Mouse (Mus musculus) heart, adult 2 months (tissue): ENCODE results near the gene Dctn2. TPM values are rescaled to one million over a fixed set of nuclear protein-coding genes. Genes with fewer than 3 reads are reported as not detected.
A peak's percentile ranks its signal among the peaks of the same experiment; 100 is the strongest.

ENCODE experiments used
- DNase-seq, 2 experiments: peaks; one replicate each; pipeline ENCODE4 v3.0.0; 2021
- H3K27ac ChIP-seq: fragments of 200-600 bp; 2 replicates; pipeline ENCODE4 v1.8.1; 2022
- H3K27me3 ChIP-seq: fragments of 200-500 bp; 2 replicates; pipeline ENCODE4 v1.6.1; 2012; ENCODE audit warnings: mild to moderate bottlenecking, low read length, inconsistent platforms, mixed read lengths; ENCODE audit not compliant: control insufficient read depth, insufficient read depth
- H3K36me3 ChIP-seq: fragments of 200-500 bp; 2 replicates; pipeline ENCODE4 v1.6.1; 2012; ENCODE audit warnings: low read length, inconsistent platforms; ENCODE audit not compliant: control insufficient read depth, insufficient read depth
- H3K4me1 ChIP-seq: fragments of 200-500 bp; 2 replicates; pipeline ENCODE4 v1.6.1; 2011; ENCODE audit warnings: low read length; ENCODE audit not compliant: control insufficient read depth, insufficient read depth
- H3K4me3 ChIP-seq: fragments of 200-600 bp; 2 replicates; pipeline ENCODE4 v1.8.1; 2022
- H3K79me2 ChIP-seq: fragments of 200-500 bp; replicated peaks from 2 replicates; pipeline ENCODE4 v1.6.1; 2012; ENCODE audit warnings: mild to moderate bottlenecking, inconsistent platforms, low read length, moderate library complexity, mixed read lengths; ENCODE audit not compliant: control insufficient read depth, insufficient read depth
- H3K9ac ChIP-seq: fragments of 200-500 bp; 2 replicates; pipeline ENCODE4 v1.6.1; 2012; ENCODE audit warnings: low read depth, mild to moderate bottlenecking, control low read depth, inconsistent platforms, low read length, mixed read lengths
- CTCF ChIP-seq: fragments of 200-600 bp; IDR thresholded peaks from 2 replicates; pipeline ENCODE4 v1.8.1; 2022; ENCODE audit warnings: antibody characterized with exemption, mild to moderate bottlenecking, moderate library complexity
- EP300 ChIP-seq: fragments of 200-500 bp; IDR thresholded peaks from 2 replicates; pipeline ENCODE4 v1.6.1; 2011; ENCODE audit warnings: low read depth, low read length, control low read depth; ENCODE audit not compliant: insufficient read depth
- POLR2A ChIP-seq: fragments of 200-500 bp; IDR thresholded peaks from 2 replicates; pipeline ENCODE4 v1.6.1; 2011; ENCODE audit warnings: mild to moderate bottlenecking, low read depth, low read length, control low read depth; ENCODE audit not compliant: insufficient read depth
- WGBS: fragments of 180-500 bp; shearing (Covaris S2); methylation state at CpG from one replicate; pipeline ENCODE4 v1.1.7; 2018; 5-methylcytosine and 5-hydroxymethylcytosine counted together
- intact Hi-C: fragments of 180-260 bp; cut with DNase I; formaldehyde crosslinking; loops from one replicate; pipeline ENCODE4 v1.15.1; 2025
- polyA plus RNA-seq: library from polyadenylated mRNA; depleted of rRNA; stranded (reverse); fragments of >200 nt; gene quantifications from 2 replicates; pipeline ENCODE4 v1.2.3, GENCODE M21; 2012
- total RNA-seq, 2 experiments: library from RNA; stranded (reverse); gene quantifications; 2 replicates each; pipeline ENCODE4 v1.2.3; 2021

Dctn2 gene
- total and polyA plus RNA-seq, 3 experiments: 123 to 139 (median 135) TPM

DNA sequence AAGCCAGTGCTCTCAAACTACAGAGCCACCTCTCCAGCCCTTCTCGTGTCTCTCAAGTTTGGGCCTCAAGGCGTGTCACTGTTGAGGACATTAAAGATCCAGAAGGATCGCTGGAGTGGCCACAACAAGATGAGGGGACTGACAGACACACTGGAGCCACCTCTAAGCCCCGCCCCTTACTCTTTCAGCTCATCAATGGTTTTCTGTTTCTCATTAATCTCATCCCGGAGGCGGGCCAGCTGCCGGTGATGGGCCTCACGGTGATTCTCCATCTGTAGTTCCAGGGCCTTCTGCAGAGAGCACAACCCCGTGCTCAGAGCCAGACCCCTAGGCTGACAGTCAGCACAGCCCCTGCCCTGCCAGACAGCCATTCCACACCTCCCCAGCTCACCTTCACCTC lies 29.6 kb upstream of the Dctn2 start:
- Histone ChIP-seq H3K4me1 (no peaks in the 10 kb centered on the region), H3K4me3 (no peak overlapping the region), H3K27me3 (no peaks in the 10 kb centered on the region; the same call in 1 of the 2 replicates), H3K9ac (no peak overlapping the region), H3K27ac (no peak overlapping the region), H3K36me3 (no peaks in the 10 kb centered on the region), H3K79me2 (no peaks in the 10 kb centered on the region)
- no peak for DNase-seq
- TF ChIP-seq CTCF (no peak), POLR2A (no peak), EP300 (no peak)
- intact Hi-C loops: no loop called here
- WGBS: 57% methylated on average over 9 of the region's 9 CpGs

- TF ChIP-seq POLR2A (no peak), EP300 (no peak), CTCF (no peak)
- 55% methylated on average over 18 of the region's 18 CpGs for WGBS
- H3K4me3 ChIP-seq: no peak overlapping the region
- intact Hi-C loops: no loop called here
- H3K36me3 ChIP-seq: no peaks in the 10 kb centered on the region
- H3K27ac ChIP-seq: no peak overlapping the region
- no peak overlapping the region for H3K9ac ChIP-seq
- no peak for DNase-seq
- no peaks in the 10 kb centered on the region for H3K4me1 ChIP-seq
- no peaks in the 10 kb centered on the region; the same call in 1 of the 2 replicates for H3K27me3 ChIP-seq
- H3K79me2 ChIP-seq: no peaks in the 10 kb centered on the region
Observed at GRCm38 (mm10) chr10:127238241-127238824, 27.8 kb upstream of the Dctn2 start.

GRCm38 (mm10) chr10:127250810-127251209 lies 15.4 kb upstream of the Dctn2 start:
- WGBS: 75% methylated on average over 5 of the region's 5 CpGs
- no peaks in the 10 kb centered on the region for H3K36me3 ChIP-seq
- DNase-seq: no peak
- H3K4me3 ChIP-seq: no peak overlapping the region
- TF ChIP-seq CTCF (no peak), EP300 (no peak), POLR2A (no peak)
- H3K79me2 ChIP-seq: no peaks in the 10 kb centered on the region
- no peaks in the 10 kb centered on the region for H3K27me3 ChIP-seq
- no peak overlapping the region for H3K9ac ChIP-seq
- no peaks in the 10 kb centered on the region for H3K4me1 ChIP-seq
- intact Hi-C loops: no loop called here
- H3K27ac ChIP-seq: no peak overlapping the region

- Histone ChIP-seq H3K27me3 (no peaks in the 10 kb centered on the region), H3K4me1 (no peaks in the 10 kb centered on the region), H3K4me3 (no peak overlapping the region), H3K9ac (no peak overlapping the region), H3K36me3 (no peaks in the 10 kb centered on the region), H3K27ac (no peak overlapping the region), H3K79me2 (no peaks in the 10 kb centered on the region)
- no peak for TF ChIP-seq EP300
- TF ChIP-seq CTCF: peak; percentile 54
- WGBS: 19% methylated on average over 14 of the region's 14 CpGs
- peak; percentile 60 to 65 for DNase-seq
- intact Hi-C loops: no loop called here
Observed at GRCm38 (mm10) chr10:127255625-127256345, 10.4 kb upstream of the Dctn2 start.

GRCm38 (mm10) chr10:127257790-127258189 lies 8.4 kb upstream of the Dctn2 start:
- Histone ChIP-seq H3K4me3 (no peak overlapping the region), H3K79me2 (no peaks in the 10 kb centered on the region), H3K4me1 (peaks cover 2% of the 10 kb centered on the region; the same call in 1 of the 2 replicates), H3K36me3 (no peaks in the 10 kb centered on the region), H3K27me3 (no peaks in the 10 kb centered on the region), H3K9ac (no peak overlapping the region), H3K27ac (no peak overlapping the region)
- 73% methylated on average over 6 of the region's 6 CpGs for WGBS
- intact Hi-C loops: no loop called here
- TF ChIP-seq CTCF (no peak), POLR2A (no peak), EP300 (no peak)
- no peak for DNase-seq

GRCm38 (mm10) chr10:127258489-127258888 lies 7.7 kb upstream of the Dctn2 start:
- DNase-seq: no peak
- intact Hi-C loops: no loop called here
- Histone ChIP-seq H3K4me3 (no peak overlapping the region), H3K79me2 (no peaks in the 10 kb centered on the region), H3K27ac (no peak overlapping the region), H3K27me3 (no peaks in the 10 kb centered on the region), H3K36me3 (no peaks in the 10 kb centered on the region), H3K4me1 (peaks cover 2% of the 10 kb centered on the region; the same call in 1 of the 2 replicates), H3K9ac (no peak overlapping the region)
- TF ChIP-seq POLR2A: no peak
- no peak for TF ChIP-seq EP300
- no peak for TF ChIP-seq CTCF
- 73% methylated on average over 8 of the region's 8 CpGs for WGBS
